Mouse (Mus musculus) c-Kit-negative CD71-positive TER-119-positive erythroid progenitor cells, embryonic 14.5 days (primary cell): ENCODE data around the gene Tlx2.

ENCODE experiments used
- DNase-seq: peaks from one replicate; pipeline ENCODE4 v3.0.0-alpha.2; 2013; ENCODE audit warnings: low read depth, low spot score

The Tlx2 gene

GRCm38 (mm10) chr6:83070247-83070310, at the start of gene Tlx2:
Gene Tlx2 (minus strand): TSS chr6:83070293.
- DNase-seq, result no peak

- no peak for DNase-seq
Measured at GRCm38 (mm10) chr6:83119734-83120051, 49.6 kb upstream of the Tlx2 start.

- DNase-seq, result no peak
Measured at GRCm38 (mm10) chr6:83118825-83119733, 49.0 kb upstream of the Tlx2 start.

- DNase-seq, result no peak
Measured at GRCm38 (mm10) chr6:83118369-83118768, 48.3 kb upstream of the Tlx2 start.

GRCm38 (mm10) chr6:83117616-83118015, 47.5 kb upstream of the Tlx2 start:
- no peak for DNase-seq

- no peak for DNase-seq
Measured at GRCm38 (mm10) chr6:83117165-83117438, 47.0 kb upstream of the Tlx2 start.

- DNase-seq, result no peak
Measured at GRCm38 (mm10) chr6:83116373-83117164, 46.5 kb upstream of the Tlx2 start.

GRCm38 (mm10) chr6:83115682-83116372, 45.7 kb upstream of the Tlx2 start:
- DNase-seq, result no peak

- DNase-seq, result peak; percentile 74
Measured at GRCm38 (mm10) chr6:83115011-83115671, 45.0 kb upstream of the Tlx2 start, which contains the start of gene Mogs. Gene Mogs (plus strand): TSS chr6:83115496.

GRCm38 (mm10) chr6:83111510-83112136, 41.5 kb upstream of the Tlx2 start:
- DNase-seq, result no peak

- no peak for DNase-seq
Measured at GRCm38 (mm10) chr6:83108762-83109668, 38.9 kb upstream of the Tlx2 start, which contains the start of gene Mrpl53. Gene Mrpl53 (plus strand): TSS chr6:83109040.

GRCm38 (mm10) chr6:83107566-83108400, 37.7 kb upstream of the Tlx2 start:
- DNase-seq, result peak; percentile 73

- no peak for DNase-seq
Measured at GRCm38 (mm10) chr6:83104158-83104557, 34.1 kb upstream of the Tlx2 start.

- no peak for DNase-seq
Measured at GRCm38 (mm10) chr6:83103130-83103650, 33.1 kb upstream of the Tlx2 start.

GRCm38 (mm10) chr6:83101688-83102556, 31.8 kb upstream of the Tlx2 start:
- DNase-seq, result no peak

GRCm38 (mm10) chr6:83101316-83101687, 31.2 kb upstream of the Tlx2 start, which contains the start of the genes Ccdc142 and Gm42688:
Gene Ccdc142 (plus strand): TSS chr6:83101601.
Gene Gm42688 (plus strand): TSS chr6:83101617.
- DNase-seq, result no peak

- no peak for DNase-seq
Measured at GRCm38 (mm10) chr6:83098411-83098810, 28.3 kb upstream of the Tlx2 start.

GRCm38 (mm10) chr6:83095968-83096367, 25.9 kb upstream of the Tlx2 start:
- DNase-seq, result no peak
